Mouse (Mus musculus) CD4-positive, CD25-positive, alpha-beta regulatory T cell, adult 4 months (primary cell): ENCODE data around the gene Kdelc2. TPM values are rescaled to one million over a fixed set of nuclear protein-coding genes. Genes with fewer than 3 reads are reported as not detected.
A peak's percentile ranks its signal among the peaks of the same experiment; 100 is the strongest.

Experiments used
- ATAC-seq: one replicate; pipeline ENCODE4 v1.8.0; 2017
- polyA plus RNA-seq, 2 experiments: library from polyadenylated mRNA; unstranded; fragments of 100-300 nt; shearing (Covaris generic); gene quantifications; one replicate each; pipeline ENCODE4 v1.2.1; 2017

Gene Kdelc2
- polyA plus RNA-seq = 1 to 10 TPM in 1 of 2 experiments, under 1 TPM in 1; 0.80 to 1.5 TPM

DNA sequence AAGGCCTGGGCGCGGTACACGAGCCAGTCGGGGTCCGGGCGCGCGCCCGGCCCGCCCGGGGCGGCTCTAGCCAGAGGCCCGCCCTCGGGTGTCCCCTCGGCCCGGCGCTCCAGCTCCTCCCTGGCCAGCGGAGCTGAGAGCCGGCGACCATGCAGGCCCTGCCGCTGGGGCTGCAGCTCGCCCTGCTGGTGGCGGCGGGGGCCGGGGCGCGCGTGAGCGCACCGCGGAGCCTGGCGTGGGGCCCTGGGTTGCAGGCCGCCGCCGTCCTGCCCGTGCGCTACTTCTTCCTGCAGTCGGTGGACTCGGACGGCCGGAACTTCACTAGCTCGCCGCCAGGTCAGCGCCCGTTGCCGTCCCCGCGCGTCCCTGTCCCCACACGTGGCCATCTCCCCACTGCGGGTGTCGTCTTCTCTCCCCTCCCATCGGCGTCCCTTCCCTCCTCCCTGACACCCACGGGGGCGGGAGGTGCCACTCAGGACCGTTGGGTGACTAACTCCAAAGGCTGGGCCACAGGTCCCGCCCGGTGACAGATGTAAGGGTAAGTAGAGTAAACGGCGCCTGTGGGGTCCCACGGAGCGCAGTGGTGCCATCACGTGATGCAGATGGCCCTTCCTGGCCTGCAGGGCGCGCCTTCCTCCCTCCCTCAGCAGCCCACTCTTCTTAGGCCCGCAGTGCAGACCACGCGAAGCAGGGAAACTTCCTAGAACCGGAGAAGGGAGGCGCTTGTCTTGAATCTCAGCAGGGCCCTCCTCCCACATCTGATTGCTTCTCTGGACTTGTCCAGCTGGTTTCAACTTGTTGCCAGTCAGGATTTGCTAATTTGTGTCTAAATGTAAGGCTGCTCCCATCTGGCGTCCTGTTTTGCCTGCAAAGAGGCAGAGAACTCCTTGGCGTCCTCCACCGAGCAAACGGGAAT lies at the start of gene Kdelc2:
Gene Kdelc2, plus strand, starts transcription at position 75 of the 916 bp plus-strand sequence.
- ATAC-seq = peak; percentile 63

DNA sequence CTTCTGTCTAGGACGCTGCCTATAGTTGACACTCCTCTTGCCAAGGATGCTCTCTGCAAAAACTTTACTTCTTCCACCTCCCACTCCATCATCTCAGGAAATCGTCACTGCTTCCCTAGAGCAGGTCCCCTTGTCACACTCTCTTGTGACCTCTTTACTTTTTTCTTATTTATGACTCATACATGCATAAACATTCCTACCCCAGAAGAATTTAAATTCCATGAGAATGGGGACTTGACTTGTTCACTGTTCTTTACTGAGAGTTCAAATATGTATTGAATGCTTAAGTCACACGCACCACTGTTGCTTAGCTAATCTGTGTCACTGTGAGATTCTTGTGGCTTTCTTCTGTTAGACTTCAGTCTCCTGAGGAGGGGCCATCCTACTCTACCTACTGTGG lies 48.7 kb upstream of the Kdelc2 start:
- no peak for ATAC-seq

DNA sequence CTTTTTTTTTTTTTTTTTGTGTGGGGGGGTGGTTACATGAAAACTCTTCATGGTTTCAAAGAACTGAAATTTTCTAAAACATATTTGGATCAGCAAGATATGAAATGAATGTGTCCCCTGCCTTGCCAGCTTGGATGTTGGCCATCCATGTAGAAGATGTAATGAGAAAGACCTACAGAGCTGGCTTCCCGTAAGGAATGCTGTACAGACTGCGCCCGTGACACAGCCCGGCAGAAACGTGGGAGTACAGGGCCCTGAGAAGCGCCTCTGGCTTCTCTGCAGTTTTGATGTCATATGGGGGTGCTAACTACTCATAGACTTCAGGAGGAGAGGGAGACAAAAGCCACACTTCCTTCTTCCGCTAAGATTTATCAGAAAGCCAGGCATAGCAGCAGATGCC lies 44.2 kb upstream of the Kdelc2 start:
- no peak for ATAC-seq

DNA sequence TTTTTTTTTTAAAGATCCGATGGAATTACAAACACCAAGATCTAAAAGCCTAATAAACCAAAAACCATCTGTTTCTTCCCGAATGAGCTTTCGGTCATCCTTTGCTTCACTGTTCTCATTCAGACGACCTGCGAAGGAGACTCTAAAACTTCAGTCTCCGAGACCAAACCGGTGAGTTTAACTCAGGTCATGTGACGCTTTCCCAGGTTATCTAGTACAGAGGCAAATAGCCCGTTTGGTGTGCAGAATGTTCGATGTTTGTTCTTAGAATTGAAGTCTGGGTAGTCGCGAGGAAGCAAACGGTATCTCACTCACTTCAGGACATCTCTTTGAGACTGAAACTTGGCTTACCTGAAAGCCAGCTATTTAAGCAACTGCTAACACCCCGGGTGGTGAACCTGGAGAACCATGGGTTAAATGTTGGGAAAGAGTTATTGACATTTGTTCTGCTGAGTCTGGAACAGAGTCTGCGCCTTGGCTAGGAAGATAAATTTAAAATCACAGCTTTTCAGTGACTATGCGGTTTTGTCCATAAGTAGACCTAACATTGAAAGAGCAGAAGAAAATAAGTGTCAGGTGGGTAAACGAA lies 43.4 kb upstream of the Kdelc2 start:
- no peak for ATAC-seq

DNA sequence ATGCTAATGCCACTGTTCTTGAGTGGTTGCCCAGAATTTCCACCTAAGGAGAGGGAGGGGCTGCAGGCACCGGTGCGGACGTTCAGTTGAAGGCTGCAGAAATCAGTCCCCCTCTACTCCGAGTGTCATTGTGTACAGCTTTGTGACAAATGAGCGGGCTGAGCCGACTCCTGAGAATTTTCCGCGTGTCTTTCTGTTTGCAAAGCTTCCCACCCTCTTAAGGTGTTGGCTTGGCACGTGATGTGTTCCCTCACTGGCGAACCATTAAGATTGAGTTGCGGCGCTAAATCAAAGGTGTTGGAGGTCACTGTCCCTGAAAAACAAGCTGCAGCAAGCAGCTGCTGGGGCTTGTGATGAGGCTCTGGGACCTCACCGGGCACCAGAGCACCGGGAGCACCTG lies 42.9 kb upstream of the Kdelc2 start:
- no peak for ATAC-seq

DNA sequence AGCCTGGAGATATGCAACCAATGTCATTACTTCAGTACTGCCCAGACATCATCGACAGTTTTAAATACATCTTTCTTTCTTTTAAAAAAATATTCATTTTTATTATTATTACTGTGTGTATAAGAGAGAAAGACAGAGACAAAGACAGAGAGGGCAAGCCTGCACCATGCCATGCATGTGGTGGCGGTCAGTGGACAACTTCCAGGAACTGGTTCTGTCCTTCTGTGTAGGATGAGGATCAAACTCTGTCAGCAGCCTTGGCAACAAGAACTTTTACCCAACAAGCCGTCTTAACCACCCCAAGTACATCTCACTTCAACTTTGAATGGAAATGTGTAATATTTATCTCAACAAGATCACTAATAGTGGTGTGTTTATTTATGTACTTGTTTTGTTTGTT lies 41.8 kb upstream of the Kdelc2 start:
- no peak for ATAC-seq

DNA sequence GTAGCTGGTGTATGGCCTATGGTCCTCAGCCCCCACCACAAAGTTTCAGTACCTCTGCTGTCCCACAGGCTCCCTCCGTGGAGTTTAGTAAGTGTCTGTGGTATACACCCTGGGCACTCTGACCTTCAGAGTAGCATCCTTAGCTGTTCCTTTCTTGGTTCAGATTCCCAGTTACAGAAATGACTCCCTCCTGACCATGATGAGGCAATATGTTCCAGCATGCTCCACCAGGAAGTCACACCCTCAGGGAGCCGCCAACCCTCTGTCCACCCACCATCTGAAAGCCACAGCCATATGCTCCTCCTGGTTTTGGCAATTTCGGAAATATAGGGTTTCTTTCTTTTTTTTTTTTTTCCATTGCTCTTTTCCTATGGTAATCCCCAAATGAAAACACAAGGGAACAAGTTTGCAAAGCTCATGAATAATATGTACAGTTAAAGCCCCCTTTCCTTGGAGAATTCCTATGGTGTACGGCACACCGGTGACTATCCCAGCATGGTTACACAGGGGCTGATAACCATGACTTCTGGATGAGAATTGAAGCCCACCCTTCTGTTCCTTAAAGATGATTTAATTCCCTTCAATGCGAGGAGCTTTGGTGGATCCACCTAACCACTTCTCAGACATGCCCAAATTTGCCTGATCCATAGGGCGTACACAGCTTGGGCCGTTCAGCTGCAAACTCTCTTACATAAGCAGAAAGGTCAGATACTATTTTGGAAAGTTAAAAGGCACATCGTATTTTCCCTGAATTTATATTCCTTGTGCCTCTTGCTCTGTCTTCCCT lies 39.0 kb upstream of the Kdelc2 start:
- no peak for ATAC-seq

DNA sequence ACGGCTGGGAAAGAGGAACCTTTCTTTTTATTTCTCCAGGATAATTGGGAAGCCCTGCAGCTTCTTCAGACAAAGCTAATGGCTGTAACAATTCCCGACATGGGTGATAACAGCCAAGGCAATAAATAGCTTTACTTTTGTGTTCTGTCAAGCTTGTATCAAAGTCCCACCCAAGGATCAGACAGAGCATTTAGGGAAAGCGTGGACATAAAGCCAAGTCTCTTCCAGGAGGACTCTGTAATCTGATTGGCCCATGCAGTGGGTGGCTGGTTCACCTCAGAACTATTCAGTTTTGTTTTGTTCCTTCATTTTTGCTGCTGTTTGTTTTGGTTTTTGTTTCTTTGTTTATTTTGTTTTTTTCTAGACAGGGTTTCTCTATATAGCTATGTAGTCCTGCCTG lies 38.1 kb upstream of the Kdelc2 start:
- no peak for ATAC-seq

DNA sequence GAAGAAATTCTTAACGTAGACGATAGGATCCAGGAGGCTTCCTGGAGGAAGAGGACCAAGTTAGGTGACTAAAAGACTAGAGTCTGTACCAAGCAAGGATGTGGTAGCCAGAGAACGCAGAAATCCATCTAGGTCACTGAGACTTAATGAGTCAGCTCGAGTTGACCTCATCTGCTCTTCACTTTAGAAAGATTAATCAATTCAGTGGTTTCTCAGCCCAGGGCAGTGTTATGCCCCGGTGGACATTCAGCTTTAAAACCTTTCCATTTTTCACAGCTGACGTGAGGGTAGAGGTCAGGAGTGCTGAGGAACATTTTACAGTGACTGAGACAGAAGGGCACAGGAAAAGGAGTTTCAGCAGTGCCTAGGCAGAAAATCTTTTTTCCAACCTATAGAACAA lies 37.4 kb upstream of the Kdelc2 start:
- ATAC-seq = no peak

DNA sequence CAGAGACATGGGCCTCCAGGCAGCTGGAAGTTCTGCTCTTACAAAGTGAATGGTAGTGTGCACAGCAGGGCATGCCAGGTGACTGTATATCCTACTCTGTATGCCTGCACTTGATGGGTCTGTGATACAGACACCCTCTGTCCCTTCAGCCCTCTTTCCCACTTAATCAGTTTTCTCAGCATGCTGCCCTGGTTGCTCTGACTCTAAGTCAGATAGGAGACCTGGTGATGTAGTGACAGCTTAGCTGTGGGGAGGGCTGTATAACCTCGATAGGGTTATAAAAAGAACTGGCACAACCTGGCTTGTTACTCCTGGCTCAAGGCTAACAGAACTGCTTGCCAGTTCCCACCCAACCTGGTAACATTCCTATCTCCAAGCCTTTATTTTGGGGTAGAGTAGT lies 34.6 kb upstream of the Kdelc2 start:
- ATAC-seq = no peak

DNA sequence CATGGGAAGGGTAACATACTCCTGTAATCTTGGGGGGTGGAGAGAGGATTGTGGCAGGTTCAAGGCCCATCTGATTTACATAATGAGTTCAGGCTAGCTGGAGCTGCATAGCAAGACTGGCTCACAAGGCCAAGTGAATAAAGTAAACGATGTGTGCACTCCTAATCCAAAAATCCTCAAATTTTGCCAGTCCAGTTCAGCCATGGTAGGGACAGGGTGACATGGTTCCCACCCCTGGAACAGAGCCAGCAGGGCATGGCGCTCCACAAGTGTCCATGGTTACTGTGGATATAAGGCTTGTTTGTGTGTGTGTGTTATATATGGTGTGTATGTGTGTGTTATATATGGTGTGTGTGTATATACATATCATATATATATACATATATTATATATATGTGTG lies 33.5 kb upstream of the Kdelc2 start:
- ATAC-seq = no peak

DNA sequence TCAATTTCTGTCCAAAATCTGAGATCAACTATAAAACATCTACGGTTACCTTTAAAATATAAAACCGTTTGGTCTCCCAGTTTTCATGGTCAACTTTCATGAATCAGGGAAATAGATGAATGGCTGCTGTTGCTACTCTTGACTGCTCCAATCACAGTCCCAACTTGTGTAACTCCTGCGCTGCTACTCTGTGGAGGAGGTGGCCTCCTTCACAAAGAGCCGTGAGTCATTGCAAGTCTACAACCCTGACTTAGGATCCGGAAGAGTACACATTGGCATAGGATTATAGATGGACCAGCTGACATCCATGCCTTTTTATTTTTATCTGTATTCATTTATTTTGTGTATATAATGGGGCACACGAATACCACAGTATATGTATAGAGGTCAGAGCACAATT lies 31.9 kb upstream of the Kdelc2 start:
- ATAC-seq = no peak

DNA sequence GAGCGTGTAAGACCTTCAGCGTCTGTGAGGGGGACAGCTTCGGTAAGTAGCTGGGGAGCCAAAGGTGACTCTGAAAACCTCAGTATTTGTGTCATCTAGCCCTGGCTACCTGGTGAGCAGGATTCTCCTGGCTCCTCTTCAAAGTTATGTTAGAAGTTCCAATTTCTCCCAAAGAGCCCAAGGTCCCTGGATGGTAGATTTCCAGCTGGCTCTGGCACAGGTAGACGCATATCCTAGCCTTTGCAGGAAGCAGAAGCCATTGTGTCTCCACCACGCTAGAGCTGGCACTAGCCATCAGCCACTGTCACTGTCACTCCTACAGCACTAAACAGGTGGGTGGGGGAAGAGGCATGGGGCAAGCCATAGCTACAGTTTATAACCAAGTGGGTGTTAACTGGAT lies 30.7 kb upstream of the Kdelc2 start:
- no peak for ATAC-seq

DNA sequence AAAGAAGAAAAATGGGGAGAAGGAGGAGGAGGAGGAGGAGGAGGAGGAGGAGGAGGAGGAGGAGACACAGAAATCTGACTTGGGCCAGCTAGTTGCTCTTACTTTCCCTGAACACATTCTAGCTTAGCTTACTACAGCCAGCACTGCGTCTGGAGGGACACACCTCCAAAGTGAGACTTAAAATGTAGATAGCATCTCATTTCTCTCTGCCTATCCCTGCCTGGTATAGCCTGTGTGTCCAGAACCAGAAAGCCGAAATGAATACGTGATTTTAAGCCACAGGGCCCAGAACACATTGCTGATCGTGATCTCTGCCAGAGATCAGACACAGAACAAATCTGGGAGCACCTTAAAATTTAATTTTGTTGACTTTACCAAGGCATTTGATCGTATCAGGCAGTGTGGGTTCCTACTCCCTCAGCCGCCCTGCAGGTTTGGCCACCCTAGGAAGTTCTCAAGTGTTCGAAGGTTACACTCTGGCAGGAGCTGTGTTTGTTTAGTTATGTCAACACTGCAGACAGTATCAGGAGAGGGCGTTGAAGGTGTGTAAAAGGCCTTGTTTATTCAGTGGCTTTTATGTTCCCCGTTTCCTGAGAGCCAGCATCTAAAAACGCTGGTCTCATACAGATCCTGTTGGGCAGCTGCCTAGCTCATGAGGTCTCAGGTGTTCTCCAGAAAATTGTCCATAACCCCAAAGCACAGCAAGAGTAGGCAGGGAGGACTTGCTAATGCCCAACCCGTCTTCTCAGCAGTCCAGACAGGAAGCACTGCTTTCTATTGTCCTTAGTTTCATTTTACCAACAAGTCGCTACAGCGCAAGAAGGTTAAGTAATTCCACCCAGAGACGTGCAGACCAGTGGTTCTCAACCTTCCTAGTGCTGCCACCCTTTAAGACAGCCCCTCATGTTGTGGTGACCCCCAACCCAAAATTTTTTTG lies 27.3 kb upstream of the Kdelc2 start:
- ATAC-seq = peak; percentile 39

DNA sequence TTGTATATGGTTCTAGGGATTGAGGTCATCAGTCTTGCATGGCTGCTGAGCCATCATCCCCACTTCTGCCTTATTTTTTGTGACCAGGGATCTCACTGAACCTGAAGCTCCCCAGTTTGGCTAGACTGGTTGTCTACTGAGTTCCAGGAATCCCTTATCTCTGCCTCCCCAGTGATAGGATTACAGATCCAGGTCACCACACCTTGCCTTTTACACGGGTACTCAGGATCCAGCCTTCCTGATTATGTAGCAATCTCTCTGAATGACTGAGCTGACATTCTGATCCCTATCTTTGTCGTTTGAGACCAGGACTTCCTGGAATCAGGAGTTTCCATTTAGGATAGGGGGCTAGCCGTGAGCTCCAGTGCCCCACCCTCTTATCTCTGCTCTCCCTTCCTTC lies 12.5 kb upstream of the Kdelc2 start:
- ATAC-seq = no peak

DNA sequence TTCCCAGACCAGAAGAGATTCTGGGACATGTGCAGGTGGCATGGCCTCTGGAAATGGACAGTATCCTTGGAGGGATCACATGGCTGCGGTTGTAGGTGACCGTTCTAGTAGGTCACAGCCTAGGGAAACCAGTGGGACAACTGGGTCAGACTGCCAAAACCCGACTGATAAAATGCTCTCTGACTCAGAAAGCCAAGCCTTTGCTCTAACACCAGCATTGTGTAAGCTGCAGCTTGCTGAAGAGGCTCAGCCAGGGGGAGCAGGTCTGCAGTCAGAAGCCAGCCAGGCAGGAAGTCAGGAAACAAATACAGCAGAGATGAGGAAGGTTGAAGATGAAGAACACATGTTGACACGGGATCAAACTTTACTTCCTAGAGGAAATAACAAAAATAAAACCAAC lies 7.9 kb upstream of the Kdelc2 start:
- ATAC-seq = no peak

DNA sequence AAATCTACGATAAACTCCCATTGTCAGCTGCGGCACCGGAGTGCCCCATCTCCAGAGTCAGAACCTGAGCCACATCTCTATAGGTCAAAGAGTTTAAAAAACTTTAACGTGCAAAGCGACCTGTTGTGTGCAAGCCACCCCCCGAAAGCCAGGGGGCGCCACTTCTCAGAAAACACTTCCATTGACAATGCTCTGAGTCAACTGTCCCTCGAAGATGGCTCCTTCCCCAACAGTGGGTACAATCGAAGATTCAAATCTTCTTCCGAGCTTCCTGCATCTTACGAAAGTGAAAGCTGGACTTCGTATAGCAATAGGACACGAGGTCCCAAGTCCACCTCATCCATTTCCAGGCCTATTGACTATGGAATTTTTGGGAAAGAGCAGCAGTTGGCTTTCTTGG lies 7.0 kb upstream of the Kdelc2 start:
- no peak for ATAC-seq

DNA sequence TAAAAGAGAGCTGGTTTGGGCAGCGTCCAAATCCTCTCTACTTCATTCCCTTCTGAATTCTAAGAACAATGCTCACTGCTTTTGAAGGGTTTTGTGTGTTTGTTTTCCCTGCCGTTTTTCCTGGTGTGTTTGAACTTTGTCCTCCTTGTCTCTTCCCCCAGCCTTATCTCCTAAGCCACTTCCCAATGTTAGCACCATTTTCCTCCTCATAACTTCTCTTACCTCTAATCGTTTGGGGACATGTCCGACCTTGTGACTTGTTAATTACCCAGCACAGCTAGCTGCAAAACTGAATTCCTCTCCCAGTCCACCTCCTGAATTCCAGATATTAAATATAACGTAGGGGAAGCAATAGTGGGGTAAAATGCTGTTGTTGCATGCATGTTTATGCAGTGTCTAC lies 6.2 kb upstream of the Kdelc2 start:
- ATAC-seq = no peak

DNA sequence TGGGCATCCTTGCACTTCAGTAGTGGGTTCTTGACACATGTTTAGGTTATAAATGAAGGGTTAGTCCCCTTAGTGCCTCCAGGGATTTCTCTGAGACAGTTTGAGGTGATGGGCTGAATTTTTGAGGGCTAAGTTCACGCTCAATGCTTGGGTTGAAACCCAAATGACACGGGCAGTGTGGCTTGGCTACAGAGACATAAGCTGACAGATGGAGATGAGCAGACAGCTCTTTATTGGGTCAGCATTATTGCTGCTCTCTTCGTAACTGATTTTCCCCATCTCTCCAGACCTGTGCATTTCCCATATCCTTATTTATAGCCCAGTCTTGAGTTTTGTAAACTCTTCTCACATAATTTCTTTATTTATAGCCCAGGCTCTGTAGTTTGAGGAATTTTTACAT lies 5.7 kb upstream of the Kdelc2 start:
- ATAC-seq = no peak

DNA sequence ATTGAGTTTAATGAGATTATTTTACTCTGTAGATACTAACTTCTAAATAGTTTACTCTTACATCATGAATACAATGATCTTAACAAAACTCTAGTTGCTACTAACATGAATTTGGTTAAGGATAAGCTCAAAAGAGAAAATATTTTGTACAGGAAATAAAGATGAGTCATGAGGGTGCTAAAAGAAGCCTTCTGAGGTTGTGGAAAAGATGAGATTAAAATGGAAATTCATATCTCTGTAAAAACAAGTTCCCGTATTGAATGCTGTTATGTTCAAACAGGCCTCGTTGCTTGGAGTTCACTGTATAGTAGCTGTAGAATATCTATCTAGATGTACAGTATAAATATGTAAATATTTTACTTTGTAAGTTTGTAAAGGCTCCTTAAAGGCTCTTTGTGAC lies 3.2 kb upstream of the Kdelc2 start:
- no peak for ATAC-seq

DNA sequence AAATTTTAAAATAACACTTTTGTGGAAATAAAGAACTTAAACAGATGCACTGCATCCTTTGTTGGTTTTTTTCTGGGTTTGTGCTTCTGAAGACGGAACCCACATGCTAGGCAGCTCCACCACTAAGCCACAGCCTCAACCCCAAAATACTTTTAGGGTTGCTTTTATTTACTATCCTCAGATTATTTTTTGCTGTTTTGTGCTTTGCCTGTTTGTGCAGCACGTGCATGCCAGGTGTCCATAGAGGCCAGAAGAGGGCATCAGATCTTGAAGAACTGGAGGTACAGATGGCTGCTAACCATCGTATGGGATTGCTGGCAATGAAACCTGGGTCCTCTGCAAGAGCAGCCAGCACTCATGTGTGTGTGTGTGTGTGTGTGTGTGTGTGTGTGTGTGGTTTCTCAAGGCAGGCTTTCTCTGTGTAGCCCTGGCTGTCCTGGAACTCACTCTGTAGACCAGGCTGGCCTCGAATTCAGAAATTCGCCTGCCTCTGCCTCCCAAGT lies 2.7 kb upstream of the Kdelc2 start:
- ATAC-seq = no peak

DNA sequence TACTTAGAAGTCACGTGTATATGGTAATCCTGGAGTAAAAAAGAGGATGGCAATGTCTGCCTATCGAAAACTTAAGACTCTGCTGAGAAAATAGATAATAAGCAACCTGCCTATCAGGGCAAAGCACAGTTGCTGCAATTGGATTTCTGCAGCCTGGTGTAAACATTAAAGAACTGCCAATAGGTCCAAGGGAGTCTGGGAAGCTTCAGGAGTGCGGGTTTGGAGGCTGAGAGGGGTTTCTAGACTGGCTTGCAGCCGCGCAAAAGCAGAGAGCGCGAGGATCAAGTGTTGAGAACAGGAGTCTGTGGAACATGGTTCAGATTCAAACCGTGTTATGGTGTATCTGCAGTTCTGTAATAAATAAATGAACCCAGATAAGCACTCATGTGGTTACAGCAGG lies 1.0 kb downstream of the Kdelc2 start:
- peak; percentile 7 for ATAC-seq
